ENCODE assay signal across 9 mouse cellular contexts in genomic region chr17:34109038-34109805, GRCm38 (mm10). TPM values are rescaled to one million over a fixed set of nuclear protein-coding genes. Genes with fewer than 3 reads are reported as not detected.
DNase-seq lines count a peak whose midpoint lies in the region; ATAC-seq and TF ChIP-seq lines count a peak whose summit lies in the region.
"Had no signal": no experiment of that assay in that cellular context is flagged by ENCODE, and none has a peak within 500 bp of the region (broad histone marks: within the 10 kb centered on the region; RNA-seq: fewer than 3 reads in every experiment).

No protein-coding gene starts in this region.

- peak in 1 of 2 experiments; percentile 56; a peak in 2 of 4 replicates for TF ChIP-seq CTCF in CH12.LX (conservative IDR thresholded peaks at IDR 0.05 in 1 of 2, IDR thresholded peaks at IDR 0.05 in 1 of 2; ENCODE audit: low read depth in 2 of 2, low read length in 2 of 2)

- in situ Hi-C loops in CH12.LX (cut with MboI; ENCODE audit: low pct_ligation_motif_present, low pct_unique_long_range_greater_than_20kb, low sequenced_read_pairs) = no loop called here

- TF ChIP-seq POLR2A in CH12.LX (IDR thresholded peaks at IDR 0.05; ENCODE audit: low read depth, low read length) = no peak

- intact Hi-C loops in left cerebral cortex, postnatal 36 days (cut with DNase I) = no loop called here

- H3K9ac ChIP-seq in hindbrain, embryonic 12.5 days = no peak overlapping the region
- H3K9ac ChIP-seq in hindbrain, embryonic 11.5 days (ENCODE audit: low read depth, low read length) = no peak overlapping the region
- no peak overlapping the region for H3K9ac ChIP-seq in CH12.LX (ENCODE audit: insufficient read depth, low read depth)
- H3K9ac ChIP-seq: neural tube, embryonic 12.5 days had no signal

- peak overlapping the region; percentile 36; the same call in 1 of the 2 replicates for H3K27ac ChIP-seq in hindbrain, embryonic 12.5 days
- H3K27ac ChIP-seq in hindbrain, embryonic 11.5 days (ENCODE audit: low read depth, low read length) = no peak overlapping the region
- H3K27ac ChIP-seq in CH12.LX (ENCODE audit: insufficient read depth, low read depth) = no peak overlapping the region
- H3K27ac ChIP-seq: neural tube, embryonic 12.5 days had no signal

- dilution Hi-C loops in CH12.LX (cut with MboI; ENCODE audit: extremely low pct_ligation_motif_present, extremely low pct_unique_long_range_greater_than_20kb, low sequenced_read_pairs) = no loop called here

- 0 out of 2 replicates have a peak, but pooled peaks have one; percentile 26 for ATAC-seq in hindbrain, embryonic 12.5 days (ENCODE audit: low FRiP score)
- ATAC-seq in hindbrain, embryonic 11.5 days (ENCODE audit: low FRiP score) = no peak
- peak; percentile 30; the same call in 1 of the 2 replicates for ATAC-seq in erythroblast, adult 5-6 weeks (replicated peaks; ENCODE audit: low FRiP score, poor library complexity, severe bottlenecking)
- ATAC-seq in megakaryocyte progenitor cell, adult 5-6 weeks (replicated peaks; ENCODE audit: poor library complexity) = peak; percentile 64
- no peak for ATAC-seq in erythroid progenitor cell, adult 5-6 weeks (replicated peaks; ENCODE audit: low FRiP score, poor library complexity, severe bottlenecking)

- TF ChIP-seq EP300 in CH12.LX (IDR thresholded peaks at IDR 0.05; ENCODE audit: low read length) = no peak

- 77% methylated on average over 14 of the region's 14 CpGs for WGBS in hindbrain, embryonic 12.5 days
- 83% methylated on average over 14 of the region's 14 CpGs for WGBS in hindbrain, embryonic 11.5 days

- no peak overlapping the region for H3K4me3 ChIP-seq in hindbrain, embryonic 12.5 days
- H3K4me3 ChIP-seq in hindbrain, embryonic 11.5 days (ENCODE audit: low read depth, low read length) = no peak overlapping the region
- H3K4me3 ChIP-seq in CH12.LX (replicated peaks in 1 of 3; ENCODE audit: low read depth in 2 of 3, low read length in 2 of 3, poor library complexity in 1 of 3) = no peak overlapping the region
- H3K4me3 ChIP-seq: neural tube, embryonic 12.5 days had no signal

- H3K4me2 ChIP-seq in hindbrain, embryonic 12.5 days (replicated peaks) = no peak overlapping the region
- no peak overlapping the region for H3K4me2 ChIP-seq in hindbrain, embryonic 11.5 days (replicated peaks; ENCODE audit: low read depth, low read length)
- H3K4me2 ChIP-seq in CH12.LX (ENCODE audit: insufficient read depth, low read depth, poor library complexity, severe bottlenecking) = no peak overlapping the region
- H3K4me2 ChIP-seq: neural tube, embryonic 12.5 days had no signal

- H3K4me1 ChIP-seq in hindbrain, embryonic 12.5 days = peaks cover 6% of the 10 kb centered on the region; the same call in 1 of the 2 replicates
- H3K4me1 ChIP-seq in hindbrain, embryonic 11.5 days (replicated peaks; ENCODE audit: control insufficient read depth, insufficient read depth, low read length) = no peaks in the 10 kb centered on the region
- peaks cover 5 to 22% of the 10 kb centered on the region in 2 experiments for H3K4me1 ChIP-seq in CH12.LX (ENCODE audit: control insufficient read depth in 1 of 2, insufficient read depth in 2 of 2)
- H3K4me1 ChIP-seq: neural tube, embryonic 12.5 days had no signal

- peak; percentile 21 for TF ChIP-seq RAD21 in CH12.LX (IDR thresholded peaks at IDR 0.05; ENCODE audit: low read depth, low read length)

- H3K9me3 ChIP-seq in hindbrain, embryonic 12.5 days (replicated peaks) = no peaks in the 10 kb centered on the region
- H3K9me3 ChIP-seq in hindbrain, embryonic 11.5 days (ENCODE audit: control insufficient read depth, low read length) = no peaks in the 10 kb centered on the region
- H3K9me3 ChIP-seq in CH12.LX (replicated peaks; ENCODE audit: low read length) = peaks cover 4% of the 10 kb centered on the region
- H3K9me3 ChIP-seq: neural tube, embryonic 12.5 days had no signal

- H3K79me2 ChIP-seq in CH12.LX (replicated peaks; ENCODE audit: control insufficient read depth, extremely low read depth, insufficient read depth, poor library complexity, severe bottlenecking) = peaks cover 4% of the 10 kb centered on the region

- no peak for DNase-seq in hindbrain, embryonic 11.5 days (ENCODE audit: low spot score)
- no peak for DNase-seq in CH12.LX (ENCODE audit: extremely low read depth)
- DNase-seq in left cerebral cortex, postnatal 36 days (ENCODE audit: low spot score in 2 of 2) = no peak
- no peak for DNase-seq in layer of hippocampus, adult 9-10 months (ENCODE audit: low spot score)

- H3K27me3 ChIP-seq in hindbrain, embryonic 12.5 days = no peaks in the 10 kb centered on the region
- no peaks in the 10 kb centered on the region for H3K27me3 ChIP-seq in hindbrain, embryonic 11.5 days (ENCODE audit: control insufficient read depth, insufficient read depth, low read length)
- no peaks in the 10 kb centered on the region for H3K27me3 ChIP-seq in CH12.LX (replicated peaks)
- H3K27me3 ChIP-seq: neural tube, embryonic 12.5 days had no signal

- H3K36me3 ChIP-seq in hindbrain, embryonic 12.5 days = peaks cover 53% of the 10 kb centered on the region
- peaks cover 25% of the 10 kb centered on the region for H3K36me3 ChIP-seq in hindbrain, embryonic 11.5 days (ENCODE audit: control insufficient read depth, insufficient read depth, low read length)
- H3K36me3 ChIP-seq in CH12.LX (replicated peaks in 1 of 2; ENCODE audit: control insufficient read depth in 1 of 2, insufficient read depth in 1 of 2, low read length in 1 of 2) = peaks cover 32 to 53% of the 10 kb centered on the region in 2 experiments

RNA-seq across cellular contexts. Expression of gene H2-DMa, which starts 10.1 kb away (rescaled TPM):
- polyA plus RNA-seq in hindbrain, embryonic 12.5 days (2016; fragmentation: Nextera tagmentation; extraction: Ambion mirVana) = 13.1 and 14.2 TPM in 2 replicates
- 8.6 and 13.8 TPM in 2 replicates for polyA plus RNA-seq in hindbrain, embryonic 11.5 days (2014; fragmentation: Nextera tagmentation; extraction: Ambion mirVana)
- total RNA-seq in CH12.LX (2012; rRNA removed) = 67.7 and 77.4 TPM in 2 replicates
- 114 and 119 TPM in 2 replicates for total RNA-seq in CH12.LX (2014; rRNA removed)
- polyA plus RNA-seq in CH12.LX (2012; ENCODE audit: insufficient read length, low read depth) = 82.5 and 112 TPM in 2 replicates
- total RNA-seq in erythroblast, adult 5-6 weeks (2015; ENCODE audit: low replicate concordance) = 15.9 and 37.5 TPM in 2 replicates
- total RNA-seq in erythroblast, adult 5-6 weeks (2017; ENCODE audit: low replicate concordance) = 11.7 and 13.3 TPM in 2 replicates
- total RNA-seq in megakaryocyte progenitor cell, adult 5-6 weeks (2015) = 72.0 and 74.5 TPM in 2 replicates
- total RNA-seq in megakaryocyte progenitor cell, adult 5-6 weeks (2017) = 56.5 and 61.1 TPM in 2 replicates
- 10 to 100 TPM; 26.1 to 28.5 TPM for total RNA-seq in left cerebral cortex, postnatal 36 days (2021)
- 14.4 and 17.2 TPM in 2 replicates for total RNA-seq in erythroid progenitor cell, adult 5-6 weeks (2015; ENCODE audit: low replicate concordance)
- 12.3 and 20.4 TPM in 2 replicates for total RNA-seq in erythroid progenitor cell, adult 5-6 weeks (2017; ENCODE audit: low replicate concordance)

RNA-seq across cellular contexts. Expression of gene Brd2, which starts 13.2 kb away (rescaled TPM):
- 137 and 151 TPM in 2 replicates for polyA plus RNA-seq in hindbrain, embryonic 12.5 days (2016; fragmentation: Nextera tagmentation; extraction: Ambion mirVana)
- 113 and 159 TPM in 2 replicates for polyA plus RNA-seq in hindbrain, embryonic 11.5 days (2014; fragmentation: Nextera tagmentation; extraction: Ambion mirVana)
- total RNA-seq in CH12.LX (2012; rRNA removed) (101 and 125 TPM in 2 replicates), CH12.LX (2014; rRNA removed) (137 and 141 TPM in 2 replicates)
- 247 and 252 TPM in 2 replicates for polyA plus RNA-seq in CH12.LX (2012; ENCODE audit: insufficient read length, low read depth)
- 36.1 and 75.0 TPM in 2 replicates for total RNA-seq in erythroblast, adult 5-6 weeks (2015; ENCODE audit: low replicate concordance)
- total RNA-seq in erythroblast, adult 5-6 weeks (2017; ENCODE audit: low replicate concordance) = 114 and 135 TPM in 2 replicates
- 269 and 306 TPM in 2 replicates for total RNA-seq in megakaryocyte progenitor cell, adult 5-6 weeks (2015)
- total RNA-seq in megakaryocyte progenitor cell, adult 5-6 weeks (2017) = 260 and 284 TPM in 2 replicates
- total RNA-seq in left cerebral cortex, postnatal 36 days (2021) = 100 to 1,000 TPM; 183 to 189 TPM
- total RNA-seq in erythroid progenitor cell, adult 5-6 weeks (2015; ENCODE audit: low replicate concordance) = 199 and 208 TPM in 2 replicates
- 191 and 208 TPM in 2 replicates for total RNA-seq in erythroid progenitor cell, adult 5-6 weeks (2017; ENCODE audit: low replicate concordance)

RNA-seq across cellular contexts. Expression of gene H2-Oa, which starts 17.1 kb away (rescaled TPM):
- 0.29 and 0.39 TPM in 2 replicates for polyA plus RNA-seq in hindbrain, embryonic 12.5 days (2016; fragmentation: Nextera tagmentation; extraction: Ambion mirVana)
- polyA plus RNA-seq in hindbrain, embryonic 11.5 days (2014; fragmentation: Nextera tagmentation; extraction: Ambion mirVana) = 0.26 and 0.32 TPM in 2 replicates
- total RNA-seq in CH12.LX (2012; rRNA removed) (16.1 and 21.5 TPM in 2 replicates), CH12.LX (2014; rRNA removed) (32.8 and 42.7 TPM in 2 replicates)
- polyA plus RNA-seq in CH12.LX (2012; ENCODE audit: insufficient read length, low read depth) = 30.5 and 40.4 TPM in 2 replicates
- total RNA-seq in erythroblast, adult 5-6 weeks (2015; ENCODE audit: low replicate concordance) = 0.84 and 7.9 TPM in 2 replicates
- total RNA-seq in erythroblast, adult 5-6 weeks (2017; ENCODE audit: low replicate concordance) = 1.1 TPM in 1 of 2 replicates, not detected in the other
- total RNA-seq in megakaryocyte progenitor cell, adult 5-6 weeks (2015) = 7.7 and 9.6 TPM in 2 replicates
- total RNA-seq in megakaryocyte progenitor cell, adult 5-6 weeks (2017) = 2.7 TPM in 2 replicates
- total RNA-seq in left cerebral cortex, postnatal 36 days (2021) = under 1 TPM in 1 of 2 experiments, not detected in 1; 0.79 TPM
- total RNA-seq in erythroid progenitor cell, adult 5-6 weeks (2015; ENCODE audit: low replicate concordance) = not detected in 2 replicates
- 0.39 and 1.5 TPM in 2 replicates for total RNA-seq in erythroid progenitor cell, adult 5-6 weeks (2017; ENCODE audit: low replicate concordance)

RNA-seq across cellular contexts. Expression of gene H2-DMb2, which starts 33.9 kb away (rescaled TPM):
- polyA plus RNA-seq in hindbrain, embryonic 12.5 days (2016; fragmentation: Nextera tagmentation; extraction: Ambion mirVana) = 0.21 TPM in 1 of 2 replicates, not detected in the other
- polyA plus RNA-seq in hindbrain, embryonic 11.5 days (2014; fragmentation: Nextera tagmentation; extraction: Ambion mirVana) = not detected in 2 replicates
- total RNA-seq in CH12.LX (2012; rRNA removed) = 107 and 135 TPM in 2 replicates
- 173 and 199 TPM in 2 replicates for total RNA-seq in CH12.LX (2014; rRNA removed)
- polyA plus RNA-seq in CH12.LX (2012; ENCODE audit: insufficient read length, low read depth) = 161 and 175 TPM in 2 replicates
- 2.5 TPM in 1 of 2 replicates, not detected in the other for total RNA-seq in erythroblast, adult 5-6 weeks (2015; ENCODE audit: low replicate concordance)
- total RNA-seq in erythroblast, adult 5-6 weeks (2017; ENCODE audit: low replicate concordance) = 3.2 and 3.6 TPM in 2 replicates
- 3.9 and 5.8 TPM in 2 replicates for total RNA-seq in megakaryocyte progenitor cell, adult 5-6 weeks (2015)
- total RNA-seq in megakaryocyte progenitor cell, adult 5-6 weeks (2017) = 6.7 and 8.5 TPM in 2 replicates
- total RNA-seq in left cerebral cortex, postnatal 36 days (2021) = under 1 TPM; 0.59 to 0.93 TPM
- total RNA-seq in erythroid progenitor cell, adult 5-6 weeks (2015; ENCODE audit: low replicate concordance) = 3.2 and 4.6 TPM in 2 replicates
- 2.0 and 2.8 TPM in 2 replicates for total RNA-seq in erythroid progenitor cell, adult 5-6 weeks (2017; ENCODE audit: low replicate concordance)

RNA-seq across cellular contexts. Expression of gene H2-DMb1, which starts 43.6 kb away (rescaled TPM):
- 1.4 and 2.1 TPM in 2 replicates for polyA plus RNA-seq in hindbrain, embryonic 12.5 days (2016; fragmentation: Nextera tagmentation; extraction: Ambion mirVana)
- 0.29 and 0.94 TPM in 2 replicates for polyA plus RNA-seq in hindbrain, embryonic 11.5 days (2014; fragmentation: Nextera tagmentation; extraction: Ambion mirVana)
- 60.7 and 67.0 TPM in 2 replicates for total RNA-seq in CH12.LX (2012; rRNA removed)
- total RNA-seq in CH12.LX (2014; rRNA removed) = 77.4 and 102 TPM in 2 replicates
- 147 and 149 TPM in 2 replicates for polyA plus RNA-seq in CH12.LX (2012; ENCODE audit: insufficient read length, low read depth)
- 6.1 and 9.6 TPM in 2 replicates for total RNA-seq in erythroblast, adult 5-6 weeks (2015; ENCODE audit: low replicate concordance)
- total RNA-seq in erythroblast, adult 5-6 weeks (2017; ENCODE audit: low replicate concordance) = 7.1 and 15.8 TPM in 2 replicates
- total RNA-seq in megakaryocyte progenitor cell, adult 5-6 weeks (2015) = 36.2 and 39.4 TPM in 2 replicates
- total RNA-seq in megakaryocyte progenitor cell, adult 5-6 weeks (2017) = 47.0 and 60.3 TPM in 2 replicates
- 1 to 10 TPM in 1 of 2 experiments, under 1 TPM in 1; 0.94 to 1.1 TPM for total RNA-seq in left cerebral cortex, postnatal 36 days (2021)
- total RNA-seq in erythroid progenitor cell, adult 5-6 weeks (2015; ENCODE audit: low replicate concordance) = 18.0 and 34.8 TPM in 2 replicates
- total RNA-seq in erythroid progenitor cell, adult 5-6 weeks (2017; ENCODE audit: low replicate concordance) = 3.9 and 23.1 TPM in 2 replicates

Comparison
In these comparisons a context has a peak if more than half of its experiments do, and no peak if none do; other contexts are left out.
1. ATAC-seq: peak in hindbrain, embryonic 12.5 days (single experiment), erythroblast, adult 5-6 weeks (single experiment) and megakaryocyte progenitor cell, adult 5-6 weeks (single experiment); none in hindbrain, embryonic 11.5 days (single experiment) and erythroid progenitor cell, adult 5-6 weeks (single experiment).